Mouse (Mus musculus): ENCODE measurements around the gene Rgs6. TPM values are rescaled to one million over a fixed set of nuclear protein-coding genes. Genes with fewer than 3 reads are reported as not detected.

The Rgs6 gene
- total RNA-seq, 1 experiment from 2014 or later = 2.1 TPM

- no peak for DNase-seq
Measured at GRCm38 (mm10) chr12:83034859-83035569, 446.9 kb downstream of the Rgs6 start.

GRCm38 (mm10) chr12:83037798-83038560, 449.9 kb downstream of the Rgs6 start:
- no peak for DNase-seq

- no peak for DNase-seq
Measured at GRCm38 (mm10) chr12:83038779-83039178, 450.7 kb downstream of the Rgs6 start.

GRCm38 (mm10) chr12:83039859-83040258, 451.8 kb downstream of the Rgs6 start:
- no peak for DNase-seq

GRCm38 (mm10) chr12:83043980-83044620, 456.0 kb downstream of the Rgs6 start:
- no peak for DNase-seq

- no peak for DNase-seq
Measured at GRCm38 (mm10) chr12:83044621-83044990, 456.5 kb downstream of the Rgs6 start.

- peak; percentile 52 for DNase-seq
Measured at GRCm38 (mm10) chr12:83045001-83045531, 457.0 kb downstream of the Rgs6 start.

GRCm38 (mm10) chr12:83046734-83047133, 458.6 kb downstream of the Rgs6 start:
- peak; percentile 72 for DNase-seq

GRCm38 (mm10) chr12:83047710-83048109, 459.6 kb downstream of the Rgs6 start:
- no peak for DNase-seq

GRCm38 (mm10) chr12:83050514-83050913, 462.4 kb downstream of the Rgs6 start:
- DNase-seq = no peak

- no peak for DNase-seq
Measured at GRCm38 (mm10) chr12:83052391-83052790, 464.3 kb downstream of the Rgs6 start.

- no peak for DNase-seq
Measured at GRCm38 (mm10) chr12:83055690-83056089, 467.6 kb downstream of the Rgs6 start.

GRCm38 (mm10) chr12:83066426-83066825, 478.3 kb downstream of the Rgs6 start:
- DNase-seq = no peak

- no peak for DNase-seq
Measured at GRCm38 (mm10) chr12:83070848-83071247, 482.8 kb downstream of the Rgs6 start.

- no peak for DNase-seq
Measured at GRCm38 (mm10) chr12:83072181-83072887, 484.2 kb downstream of the Rgs6 start.

- peak; percentile 63 for DNase-seq
Measured at GRCm38 (mm10) chr12:83072951-83073878, 485.1 kb downstream of the Rgs6 start.

- no peak for DNase-seq
Measured at GRCm38 (mm10) chr12:83073879-83074368, 485.8 kb downstream of the Rgs6 start.

- DNase-seq = no peak
Measured at GRCm38 (mm10) chr12:83076179-83076578, 488.1 kb downstream of the Rgs6 start.

GRCm38 (mm10) chr12:83077486-83077885, 489.4 kb downstream of the Rgs6 start:
- DNase-seq = no peak

GRCm38 (mm10) chr12:83083427-83083826, 495.3 kb downstream of the Rgs6 start:
- no peak for DNase-seq

- no peak for DNase-seq
Measured at GRCm38 (mm10) chr12:83084614-83085013, 496.5 kb downstream of the Rgs6 start.

Measured in adrenal gland, postnatal 14 days (tissue).